Mouse (Mus musculus) c-Kit-positive CD71-negative TER-119-negative erythroid progenitor cells, embryonic 14.5 days (primary cell): ENCODE data around the gene Fbxo45.

ENCODE experiments used
- DNase-seq: peaks from one replicate; pipeline ENCODE4 v3.0.0-alpha.2; 2013; ENCODE audit warnings: low read depth

The Fbxo45 gene

GRCm38 (mm10) chr16:32202681-32203080 lies 44.3 kb downstream of the Fbxo45 start:
- DNase-seq = peak; percentile 79

- DNase-seq = no peak
Observed at GRCm38 (mm10) chr16:32201004-32201325, 46.0 kb downstream of the Fbxo45 start.

- no peak for DNase-seq
Observed at GRCm38 (mm10) chr16:32200256-32201003, 46.5 kb downstream of the Fbxo45 start.

GRCm38 (mm10) chr16:32190011-32190441 lies 56.9 kb downstream of the Fbxo45 start:
- DNase-seq = peak; percentile 58

GRCm38 (mm10) chr16:32189109-32189508 lies 57.8 kb downstream of the Fbxo45 start:
- no peak for DNase-seq

GRCm38 (mm10) chr16:32186056-32186455 lies 60.9 kb downstream of the Fbxo45 start:
- DNase-seq = no peak
